Mouse (Mus musculus): ENCODE data around the gene Ell2.

DNA sequence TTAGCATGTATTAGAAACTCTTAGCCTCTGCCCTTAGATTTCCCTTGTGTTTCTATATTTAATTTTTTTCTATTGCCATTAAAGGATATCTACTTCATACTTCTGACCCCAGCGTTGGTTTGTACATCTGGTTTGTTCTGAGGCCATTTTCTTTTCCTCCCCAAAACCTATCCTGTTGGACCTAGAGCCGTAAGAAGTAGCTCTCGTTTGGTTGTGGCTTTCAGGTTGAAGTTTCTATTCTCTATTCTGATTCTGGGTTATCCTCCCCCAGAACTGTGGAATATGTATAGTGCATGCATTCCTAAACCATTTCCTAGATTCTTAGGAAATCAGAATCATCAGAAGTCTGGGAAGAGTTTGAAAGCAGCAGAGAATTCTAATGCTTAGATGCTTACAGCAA is 34.6 kb downstream of the Ell2 start:
- TF ChIP-seq POLR2A (IDR thresholded peaks at IDR 0.05; ENCODE audit: extremely low read depth, insufficient read depth, low read length): no peak
- no peak for TF ChIP-seq CTCF (IDR thresholded peaks at IDR 0.05; ENCODE audit: extremely low read depth, insufficient read depth, low read length)
